Mouse (Mus musculus): Measurements from ENCODE around the gene Umps.

GRCm38 (mm10) chr16:33933411-33933810 is 33.4 kb downstream of the Umps start:
- TF ChIP-seq CTCF (IDR thresholded peaks at IDR 0.05; ENCODE audit: borderline replicate concordance, insufficient read depth, low read length): no peak
- TF ChIP-seq POLR2A (IDR thresholded peaks at IDR 0.05; ENCODE audit: low read depth, low read length): no peak

Measured in embryonic fibroblast, embryonic 13.5 days (primary cell).